22 mouse cellular contexts compared by ENCODE assay signal in the genomic region with DNA sequence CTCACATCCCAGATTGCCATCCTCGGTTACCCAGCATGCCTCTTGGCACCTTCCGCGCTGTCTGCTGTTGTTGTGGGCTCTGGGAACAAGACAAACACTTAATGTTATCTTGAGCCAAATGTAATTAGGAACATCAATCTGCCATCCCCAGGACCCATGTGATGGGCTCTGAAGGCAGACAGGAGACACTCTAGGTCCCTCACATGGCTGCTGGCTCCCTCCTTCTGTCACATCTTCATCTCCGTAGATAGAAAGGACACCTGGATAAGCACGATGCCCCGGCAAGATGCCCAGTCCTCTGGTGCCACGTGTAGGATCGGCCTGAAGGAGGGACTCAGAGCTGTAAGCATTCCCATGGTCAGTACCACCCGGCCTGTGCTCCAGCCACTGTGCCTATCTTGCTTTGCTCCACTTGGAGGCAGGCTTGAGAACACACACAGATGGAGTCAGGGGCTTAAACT. TPM values are rescaled to one million over a fixed set of nuclear protein-coding genes. Genes with fewer than 3 reads are reported as not detected.
DNase-seq lines count a peak whose midpoint lies in the region; ATAC-seq and TF ChIP-seq lines count a peak whose summit lies in the region.
"Had no signal": no experiment of that assay in that cellular context is flagged by ENCODE, and none has a peak within 500 bp of the region (broad histone marks: within the 10 kb centered on the region; RNA-seq: fewer than 3 reads in every experiment).

No protein-coding gene starts in this region.

- H3K4me2 ChIP-seq in hindbrain, embryonic 14.5 days (replicated peaks) = no peak overlapping the region
- H3K4me2 ChIP-seq in forebrain, embryonic 13.5 days = no peak overlapping the region; the same call in 1 of the 2 replicates
- no peak overlapping the region for H3K4me2 ChIP-seq in stomach, postnatal 0 days (replicated peaks; ENCODE audit: low read depth)
- H3K4me2 ChIP-seq: embryonic facial prominence, embryonic 13.5 days; heart, embryonic 12.5 days; liver, embryonic 11.5 days; midbrain, embryonic 11.5 days; stomach, embryonic 15.5 days had no signal

- H3K9ac ChIP-seq in hindbrain, embryonic 14.5 days = no peak overlapping the region
- H3K9ac ChIP-seq in forebrain, embryonic 13.5 days = peak overlapping the region; percentile 26; the same call in 1 of the 2 replicates
- H3K9ac ChIP-seq in stomach, postnatal 0 days (ENCODE audit: low read length) = no peak overlapping the region
- H3K9ac ChIP-seq: embryonic facial prominence, embryonic 13.5 days; heart, embryonic 12.5 days; stomach, embryonic 15.5 days had no signal

- H3K27ac ChIP-seq in hindbrain, embryonic 10.5 days = 0 out of 2 replicates have a peak overlapping the region, but pooled peaks have one; percentile 6
- no peak overlapping the region for H3K27ac ChIP-seq in hindbrain, embryonic 14.5 days
- H3K27ac ChIP-seq in forebrain, embryonic 13.5 days = peak overlapping the region; percentile 95
- no peak overlapping the region for H3K27ac ChIP-seq in stomach, postnatal 0 days (replicated peaks)
- H3K27ac ChIP-seq: embryonic facial prominence, embryonic 13.5 days; stomach, embryonic 15.5 days had no signal

- DNase-seq in hindbrain, embryonic 10.5 days (ENCODE audit: low spot score) = no peak
- DNase-seq in hindbrain, embryonic 14.5 days (ENCODE audit: low spot score) = no peak
- DNase-seq in right cerebral cortex, postnatal 14 days = peak; percentile 38
- DNase-seq in right cerebral cortex, adult 18-20 months = no peak
- DNase-seq in stomach, postnatal 0 days (ENCODE audit: low spot score) = no peak
- DNase-seq in layer of hippocampus, postnatal 36 days = no peak
- DNase-seq in kidney, adult 11 months = no peak
- DNase-seq: adrenal gland, postnatal 10 days; B cell, adult 2 months; heart, postnatal 36 days; kidney, postnatal 14 days; lung, adult 2 months; lung, postnatal 36 days; retina, postnatal 1 day had no signal

- 82% methylated on average over 9 of the region's 9 CpGs for WGBS in hindbrain, embryonic 10.5 days
- WGBS in hindbrain, embryonic 14.5 days = 70% methylated on average over 9 of the region's 9 CpGs
- 76% methylated on average over 9 of the region's 9 CpGs for WGBS in forebrain, embryonic 13.5 days
- WGBS in stomach, postnatal 0 days = 85% methylated on average over 9 of the region's 9 CpGs

- TF ChIP-seq CTCF in stomach, postnatal 0 days (IDR thresholded peaks at IDR 0.05; ENCODE audit: low read depth) = 0 out of 2 replicates have a peak, but pooled peaks have one; percentile 10

- H3K4me3 ChIP-seq in hindbrain, embryonic 10.5 days = no peak overlapping the region
- H3K4me3 ChIP-seq in hindbrain, embryonic 14.5 days (replicated peaks; ENCODE audit: low read length) = no peak overlapping the region
- no peak overlapping the region for H3K4me3 ChIP-seq in forebrain, embryonic 13.5 days
- H3K4me3 ChIP-seq in stomach, postnatal 0 days (ENCODE audit: low read depth, low read length) = no peak overlapping the region
- H3K4me3 ChIP-seq: embryonic facial prominence, embryonic 13.5 days; heart, embryonic 12.5 days; stomach, embryonic 15.5 days had no signal

- no peak for ATAC-seq in hindbrain, embryonic 14.5 days (ENCODE audit: low FRiP score)
- ATAC-seq in forebrain, embryonic 13.5 days = no peak
- no peak for ATAC-seq in stomach, postnatal 0 days (ENCODE audit: low FRiP score, low TSS enrichment)
- ATAC-seq: intestine, postnatal 0 days had no signal

- no peaks in the 10 kb centered on the region for H3K36me3 ChIP-seq in hindbrain, embryonic 10.5 days
- no peaks in the 10 kb centered on the region for H3K36me3 ChIP-seq in hindbrain, embryonic 14.5 days (replicated peaks; ENCODE audit: control insufficient read depth, insufficient read depth)
- H3K36me3 ChIP-seq in forebrain, embryonic 13.5 days (ENCODE audit: poor library complexity, severe bottlenecking) = no peaks in the 10 kb centered on the region
- no peaks in the 10 kb centered on the region for H3K36me3 ChIP-seq in stomach, postnatal 0 days (ENCODE audit: control insufficient read depth, insufficient read depth, low read length)
- H3K36me3 ChIP-seq: embryonic facial prominence, embryonic 13.5 days; heart, embryonic 12.5 days; stomach, embryonic 15.5 days had no signal

- no peaks in the 10 kb centered on the region for H3K9me3 ChIP-seq in hindbrain, embryonic 10.5 days
- no peaks in the 10 kb centered on the region for H3K9me3 ChIP-seq in hindbrain, embryonic 14.5 days (ENCODE audit: control insufficient read depth, low read length)
- H3K9me3 ChIP-seq in forebrain, embryonic 13.5 days (replicated peaks) = no peaks in the 10 kb centered on the region
- no peaks in the 10 kb centered on the region for H3K9me3 ChIP-seq in stomach, postnatal 0 days (ENCODE audit: control insufficient read depth, low read length)
- H3K9me3 ChIP-seq: embryonic facial prominence, embryonic 13.5 days; heart, embryonic 12.5 days; stomach, embryonic 15.5 days had no signal

- TF ChIP-seq EP300 in stomach, postnatal 0 days (optimal IDR thresholded peaks at IDR 0.05) = no peak

- peaks cover 82% of the 10 kb centered on the region for H3K4me1 ChIP-seq in hindbrain, embryonic 10.5 days (replicated peaks)
- H3K4me1 ChIP-seq in hindbrain, embryonic 14.5 days (replicated peaks; ENCODE audit: control insufficient read depth, insufficient read depth, low read length) = peaks cover 44% of the 10 kb centered on the region
- peaks cover 87% of the 10 kb centered on the region for H3K4me1 ChIP-seq in forebrain, embryonic 13.5 days
- peaks cover 6% of the 10 kb centered on the region; the same call in 1 of the 2 replicates for H3K4me1 ChIP-seq in stomach, postnatal 0 days (replicated peaks; ENCODE audit: control insufficient read depth, insufficient read depth)

- peaks cover 47% of the 10 kb centered on the region for H3K27me3 ChIP-seq in hindbrain, embryonic 10.5 days (ENCODE audit: insufficient read depth, poor library complexity, severe bottlenecking)
- H3K27me3 ChIP-seq in hindbrain, embryonic 14.5 days (ENCODE audit: control insufficient read depth, insufficient read depth, low read length) = no peaks in the 10 kb centered on the region
- no peaks in the 10 kb centered on the region for H3K27me3 ChIP-seq in forebrain, embryonic 13.5 days
- no peaks in the 10 kb centered on the region for H3K27me3 ChIP-seq in stomach, postnatal 0 days (ENCODE audit: control insufficient read depth, insufficient read depth, low read length)
- H3K27me3 ChIP-seq: stomach, embryonic 15.5 days had no signal

RNA-seq across cellular contexts. Expression of a gene that starts 2.4 kb away (rescaled TPM):
- polyA plus RNA-seq in hindbrain, embryonic 10.5 days (2016; fragmentation: Nextera tagmentation; extraction: Ambion mirVana) = 17.5 and 30.7 TPM in 2 replicates
- 35.8 and 38.5 TPM in 2 replicates for polyA plus RNA-seq in hindbrain, embryonic 14.5 days (2014; fragmentation: Nextera tagmentation; extraction: Ambion mirVana)
- polyA plus RNA-seq in forebrain, embryonic 13.5 days (2015; fragmentation: Nextera tagmentation; extraction: Ambion mirVana) = 35.5 and 37.0 TPM in 2 replicates
- 4.9 and 5.4 TPM in 2 replicates for polyA plus RNA-seq in stomach, postnatal 0 days (2015; fragmentation: Nextera tagmentation; extraction: Ambion mirVana)
- total RNA-seq in layer of hippocampus, postnatal 36 days (2021) = 100 to 1,000 TPM; 238 TPM
- total RNA-seq: neutrophil, adult 5-6 weeks had no signal

Comparison
In these comparisons a context has a peak if more than half of its experiments do, and no peak if none do; other contexts are left out.
1. H3K27ac ChIP-seq: peak in hindbrain, embryonic 10.5 days (single experiment) and forebrain, embryonic 13.5 days (single experiment); none in hindbrain, embryonic 14.5 days (single experiment) and stomach, postnatal 0 days (single experiment).